Mouse (Mus musculus) cerebellum, adult 9-10 months (tissue): ENCODE results near the gene Gm21477.
"Not testable (repeated sequence)": the region's sequence is repeated elsewhere in the genome, so short reads cannot be mapped to it uniquely, and the experiment has no call there.

ENCODE experiments used
- DNase-seq: peaks from one replicate; pipeline ENCODE4 v3.0.0; 2022

Gm21477 gene

GRCm38 (mm10) chrY:87116521-87116920 is at the start of gene Gm21477:
Gm21477 (plus strand) TSS chrY:87116821.
- not testable (repeated sequence) for DNase-seq
